Mouse (Mus musculus): ENCODE measurements around the gene Plekha7. TPM values are rescaled to one million over a fixed set of nuclear protein-coding genes. Genes with fewer than 3 reads are reported as not detected.
A peak's percentile ranks its signal among the peaks of the same experiment; 100 is the strongest.

The Plekha7 gene
- polyA plus RNA-seq, 1 experiment from 2014 or later, result 5.7 TPM

DNA sequence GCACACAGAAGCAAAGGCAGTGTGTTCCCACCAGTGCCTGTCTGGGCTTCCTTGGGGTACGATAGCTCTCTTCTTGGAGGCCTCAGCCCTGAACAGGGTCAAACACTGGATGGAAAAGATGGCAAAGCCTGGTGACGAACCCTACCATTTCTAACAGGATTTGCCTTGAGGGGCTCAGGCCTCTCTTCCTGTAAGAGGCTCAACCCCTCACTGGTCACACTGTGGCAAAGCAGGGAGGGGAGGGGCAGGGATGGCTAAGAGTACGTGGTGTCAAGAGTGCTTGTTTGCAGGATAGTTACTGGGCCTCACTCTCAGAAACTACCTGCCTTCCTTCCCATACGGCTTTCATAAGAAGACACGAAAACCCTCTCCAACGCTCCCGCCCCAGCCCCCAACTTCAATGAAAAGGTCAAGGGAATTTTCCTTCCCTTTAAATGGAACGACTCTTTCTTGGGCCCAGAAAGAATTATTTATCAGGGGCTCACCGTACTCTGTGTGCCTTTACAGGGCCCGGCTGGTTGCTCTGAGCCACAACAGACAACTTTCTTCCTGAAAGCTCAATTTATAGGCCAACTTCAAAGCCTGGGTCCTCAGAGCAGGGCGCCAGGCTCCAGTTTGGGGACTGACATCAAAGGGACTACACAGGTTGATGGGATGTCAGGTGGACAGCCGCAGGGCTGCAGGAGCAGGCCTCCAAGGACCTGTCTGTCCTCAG lies 192.8 kb downstream of the Plekha7 start:
- TF ChIP-seq CTCF (IDR thresholded peaks at IDR 0.05), result no peak
- TF ChIP-seq EP300 (IDR thresholded peaks at IDR 0.05), result no peak
- no peaks in the 10 kb centered on the region for H3K27me3 ChIP-seq (replicated peaks; ENCODE audit: insufficient read depth, low read length)
- H3K4me3 ChIP-seq (ENCODE audit: low read depth, low read length), result no peak overlapping the region
- no peaks in the 10 kb centered on the region for H3K36me3 ChIP-seq (ENCODE audit: insufficient read depth, low read length)
- H3K9ac ChIP-seq (replicated peaks; ENCODE audit: low read depth), result no peak overlapping the region
- no peak for DNase-seq (ENCODE audit: low spot score)
- H3K4me1 ChIP-seq (ENCODE audit: insufficient read depth, low read depth, low read length), result no peaks in the 10 kb centered on the region
- no peak overlapping the region for H3K4me2 ChIP-seq (replicated peaks; ENCODE audit: low read depth, low read length)
- WGBS, result 63% methylated on average over 12 of the region's 12 CpGs
- no peak overlapping the region for H3K27ac ChIP-seq (ENCODE audit: low read length)
- ATAC-seq, result no peak
- no peaks in the 10 kb centered on the region for H3K9me3 ChIP-seq (ENCODE audit: low read length)

GRCm38 (mm10) chr7:116111546-116111945 lies 196.6 kb downstream of the Plekha7 start:
- ATAC-seq (no peak), DNase-seq (ENCODE audit: low spot score) (no peak)
- Histone ChIP-seq H3K36me3 (ENCODE audit: insufficient read depth, low read length) (no peaks in the 10 kb centered on the region; the same call in 1 of the 2 replicates), H3K4me3 (ENCODE audit: low read depth, low read length) (no peak overlapping the region), H3K4me1 (ENCODE audit: insufficient read depth, low read depth, low read length) (no peaks in the 10 kb centered on the region), H3K9me3 (ENCODE audit: low read length) (no peaks in the 10 kb centered on the region), H3K4me2 (replicated peaks; ENCODE audit: low read depth, low read length) (no peak overlapping the region), H3K27ac (ENCODE audit: low read length) (no peak overlapping the region), H3K27me3 (replicated peaks; ENCODE audit: insufficient read depth, low read length) (no peaks in the 10 kb centered on the region), H3K9ac (replicated peaks; ENCODE audit: low read depth) (no peak overlapping the region)
- no peak for TF ChIP-seq EP300 (IDR thresholded peaks at IDR 0.05)
- no peak for TF ChIP-seq CTCF (IDR thresholded peaks at IDR 0.05)
- 81% methylated on average over 6 of the region's 6 CpGs for WGBS

GRCm38 (mm10) chr7:116110661-116111060 lies 197.5 kb downstream of the Plekha7 start:
- Histone ChIP-seq H3K27ac (ENCODE audit: low read length) (no peak overlapping the region), H3K4me2 (replicated peaks; ENCODE audit: low read depth, low read length) (no peak overlapping the region), H3K9ac (replicated peaks; ENCODE audit: low read depth) (no peak overlapping the region), H3K4me1 (ENCODE audit: insufficient read depth, low read depth, low read length) (no peaks in the 10 kb centered on the region), H3K36me3 (ENCODE audit: insufficient read depth, low read length) (no peaks in the 10 kb centered on the region; the same call in 1 of the 2 replicates), H3K4me3 (ENCODE audit: low read depth, low read length) (no peak overlapping the region), H3K27me3 (replicated peaks; ENCODE audit: insufficient read depth, low read length) (no peaks in the 10 kb centered on the region), H3K9me3 (ENCODE audit: low read length) (no peaks in the 10 kb centered on the region)
- no peak for DNase-seq (ENCODE audit: low spot score)
- ATAC-seq, result no peak
- 63% methylated on average over 3 of the region's 3 CpGs for WGBS
- no peak for TF ChIP-seq CTCF (IDR thresholded peaks at IDR 0.05)
- no peak for TF ChIP-seq EP300 (IDR thresholded peaks at IDR 0.05)

DNA sequence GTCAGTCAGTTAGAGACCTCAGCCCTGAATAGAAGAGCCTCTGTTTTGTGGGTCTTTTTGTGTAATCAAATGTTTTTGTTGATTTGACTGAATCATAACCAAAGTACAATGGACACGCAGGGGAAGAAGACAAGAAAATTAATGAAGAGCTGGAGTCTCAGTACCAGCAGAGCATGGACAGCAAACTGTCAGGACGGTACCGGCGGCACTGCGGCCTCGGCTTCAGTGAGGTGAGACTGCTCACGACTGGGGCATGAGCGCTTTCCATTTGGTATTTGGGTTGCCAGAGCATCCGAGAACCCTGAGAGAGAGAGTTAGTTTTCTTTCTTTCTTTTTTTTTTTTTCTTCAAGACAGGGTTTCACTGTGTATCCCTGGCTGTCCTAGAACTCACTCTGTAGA lies 205.1 kb downstream of the Plekha7 start:
- WGBS, result 98% methylated on average over 9 of the region's 9 CpGs
- DNase-seq (ENCODE audit: low spot score) (no peak), ATAC-seq (no peak)
- no peaks in the 10 kb centered on the region for H3K4me1 ChIP-seq (ENCODE audit: insufficient read depth, low read depth, low read length)
- no peaks in the 10 kb centered on the region for H3K9me3 ChIP-seq (ENCODE audit: low read length)
- no peak overlapping the region for H3K27ac ChIP-seq (ENCODE audit: low read length)
- H3K36me3 ChIP-seq (ENCODE audit: insufficient read depth, low read length), result peaks cover 5% of the 10 kb centered on the region; the same call in 1 of the 2 replicates
- TF ChIP-seq EP300 (IDR thresholded peaks at IDR 0.05), result no peak
- no peak for TF ChIP-seq CTCF (IDR thresholded peaks at IDR 0.05)
- no peak overlapping the region for H3K4me2 ChIP-seq (replicated peaks; ENCODE audit: low read depth, low read length)
- H3K27me3 ChIP-seq (replicated peaks; ENCODE audit: insufficient read depth, low read length), result no peaks in the 10 kb centered on the region
- no peak overlapping the region for H3K9ac ChIP-seq (replicated peaks; ENCODE audit: low read depth)
- no peak overlapping the region for H3K4me3 ChIP-seq (ENCODE audit: low read depth, low read length)

DNA sequence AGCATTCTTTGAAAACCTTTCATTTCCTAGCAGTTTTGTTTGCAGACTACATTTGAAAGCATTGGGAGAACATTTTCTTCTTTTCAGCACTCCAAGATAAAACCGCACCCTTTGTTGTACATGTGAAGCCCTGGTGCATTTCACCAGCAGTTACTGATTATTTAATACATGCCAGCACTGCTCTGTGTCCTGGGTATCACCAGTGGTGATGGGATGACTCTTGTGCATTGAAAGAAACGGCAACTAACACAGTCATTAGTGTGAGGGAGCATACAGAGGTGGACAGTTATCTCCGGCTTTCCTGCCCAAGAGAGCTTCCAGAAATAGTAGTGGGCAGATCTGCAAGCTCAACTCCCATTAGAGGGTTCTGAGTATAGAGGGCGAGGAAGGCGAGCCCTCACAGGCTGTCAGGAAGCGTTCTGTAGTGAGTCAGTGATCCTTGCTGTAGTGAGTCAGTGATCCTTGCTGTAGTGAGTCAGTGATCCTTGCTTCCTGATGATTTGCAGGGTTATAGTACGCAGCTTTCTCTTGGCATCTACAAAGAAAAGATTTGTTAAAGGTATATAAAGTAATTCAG lies 208.1 kb downstream of the Plekha7 start:
- Histone ChIP-seq H3K36me3 (ENCODE audit: insufficient read depth, low read length) (peaks cover 5% of the 10 kb centered on the region; the same call in 1 of the 2 replicates), H3K9me3 (ENCODE audit: low read length) (no peaks in the 10 kb centered on the region), H3K4me3 (ENCODE audit: low read depth, low read length) (no peak overlapping the region), H3K4me2 (replicated peaks; ENCODE audit: low read depth, low read length) (no peak overlapping the region), H3K27me3 (replicated peaks; ENCODE audit: insufficient read depth, low read length) (no peaks in the 10 kb centered on the region), H3K9ac (replicated peaks; ENCODE audit: low read depth) (no peak overlapping the region), H3K4me1 (ENCODE audit: insufficient read depth, low read depth, low read length) (no peaks in the 10 kb centered on the region), H3K27ac (ENCODE audit: low read length) (no peak overlapping the region)
- TF ChIP-seq CTCF (IDR thresholded peaks at IDR 0.05), result no peak
- ATAC-seq, result no peak
- 89% methylated on average over 7 of the region's 7 CpGs for WGBS
- no peak for DNase-seq (ENCODE audit: low spot score)

DNA sequence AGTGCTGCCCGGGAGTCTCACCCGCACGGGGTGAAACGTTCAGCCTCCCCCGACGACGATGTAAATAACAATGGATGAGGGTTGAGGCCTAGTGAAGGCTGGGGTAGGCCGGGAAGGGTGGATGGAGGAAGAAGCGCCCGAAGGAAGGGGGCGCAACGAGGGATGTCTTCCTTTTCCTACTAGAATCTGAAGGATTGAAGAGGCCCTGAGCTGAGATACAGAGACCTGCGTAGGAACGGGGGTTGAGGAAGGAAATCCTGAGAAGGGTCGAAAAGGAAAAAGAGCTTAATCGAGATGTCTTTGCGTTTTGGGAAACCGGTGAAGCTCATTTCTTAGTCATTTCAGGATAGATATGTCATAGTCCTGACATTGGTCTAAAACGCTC lies 214.7 kb downstream of the Plekha7 start:
- H3K4me2 ChIP-seq (replicated peaks; ENCODE audit: low read depth, low read length), result peak overlapping the region; percentile 63

More for the DNA sequence above, 214.7 kb downstream of the Plekha7 start:
- TF ChIP-seq EP300 (IDR thresholded peaks at IDR 0.05) (no peak), CTCF (IDR thresholded peaks at IDR 0.05) (peak; percentile 48)
- Histone ChIP-seq H3K36me3 (ENCODE audit: insufficient read depth, low read length) (no peaks in the 10 kb centered on the region), H3K4me1 (ENCODE audit: insufficient read depth, low read depth, low read length) (0 out of 2 replicates have a peak, but pooled peaks cover 5% of the 10 kb centered on the region), H3K4me3 (ENCODE audit: low read depth, low read length) (peak overlapping the region; percentile 54), H3K27ac (ENCODE audit: low read length) (peak overlapping the region; percentile 88), H3K9ac (replicated peaks; ENCODE audit: low read depth) (peak overlapping the region; percentile 77), H3K27me3 (replicated peaks; ENCODE audit: insufficient read depth, low read length) (no peaks in the 10 kb centered on the region), H3K9me3 (ENCODE audit: low read length) (no peaks in the 10 kb centered on the region)
- WGBS, result under 1% methylated on average over 19 of the region's 19 CpGs
- peak; percentile 76 for ATAC-seq
- DNase-seq (ENCODE audit: low spot score), result peak; percentile 85
